Mouse (Mus musculus) brain, embryonic 14.5 days (tissue): ENCODE results near the gene Retreg1.

Experiments used
- CTCF ChIP-seq: fragments of 200-500 bp; IDR thresholded peaks from 2 replicates; pipeline ENCODE4 v1.5.1; 2012; ENCODE audit warnings: inconsistent platforms, mild to moderate bottlenecking, moderate library complexity, borderline replicate concordance; ENCODE audit not compliant: insufficient read depth, insufficient read length; ENCODE audit errors: extremely low read depth
- POLR2A ChIP-seq: fragments of 200-500 bp; IDR thresholded peaks from 2 replicates; pipeline ENCODE4 v1.6.1; 2012; ENCODE audit warnings: mild to moderate bottlenecking, inconsistent platforms, borderline replicate concordance; ENCODE audit not compliant: poor library complexity, insufficient read depth, insufficient read length, severe bottlenecking; ENCODE audit errors: extremely low read depth

GRCm38 (mm10) chr15:25923916-25924315 is 80.9 kb downstream of the Retreg1 start:
- TF ChIP-seq POLR2A (no peak), CTCF (no peak)
